In the genomic region with DNA sequence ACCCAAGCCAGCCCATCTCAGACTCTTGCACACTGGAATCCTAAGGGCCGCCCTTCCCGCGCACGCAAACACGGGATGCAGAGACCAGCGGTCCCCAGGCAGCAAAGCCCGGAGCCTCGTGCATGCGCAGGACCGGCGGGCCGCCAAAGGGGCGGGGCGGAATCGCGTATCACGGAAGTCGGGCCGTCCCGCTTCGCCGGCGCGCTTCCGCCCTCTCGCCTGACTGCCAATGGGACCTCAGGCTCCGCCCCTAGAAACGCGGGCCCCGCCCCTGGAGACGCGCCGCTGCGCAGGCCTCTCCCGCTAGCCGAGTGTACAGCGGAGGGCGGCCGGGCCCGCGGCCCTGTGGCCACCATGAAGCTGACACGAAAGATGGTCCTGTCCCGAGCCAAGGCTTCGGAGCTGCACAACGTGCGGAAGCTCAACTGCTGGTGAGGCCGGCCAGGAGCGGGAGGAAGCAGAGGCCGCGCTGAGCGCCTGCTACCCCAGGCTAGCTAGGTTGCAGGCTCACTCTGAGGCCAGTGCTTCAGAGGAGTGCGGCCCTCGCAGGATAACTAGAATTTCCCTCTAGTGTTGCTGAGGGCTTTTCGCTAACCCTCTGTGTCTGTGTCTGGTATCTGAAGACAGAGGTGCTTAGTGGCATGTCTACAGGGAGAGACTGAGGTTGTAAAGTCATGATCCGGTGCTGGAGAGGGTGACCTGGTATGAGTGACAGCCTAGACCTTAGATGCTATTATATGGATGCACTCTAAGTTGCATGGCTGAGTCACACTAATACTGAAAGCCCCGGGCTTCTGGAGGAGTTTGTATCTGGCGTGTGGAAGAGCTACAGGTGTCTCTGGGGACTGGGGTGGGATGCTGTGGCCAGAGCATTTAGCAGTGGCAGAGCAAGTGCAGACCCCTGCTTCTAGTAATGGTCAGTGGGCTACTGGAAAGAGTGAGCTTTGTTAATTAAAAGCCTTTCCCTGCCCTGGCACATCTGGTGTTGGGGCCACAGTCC, we compare ENCODE assay signal across 8 mouse cellular contexts. TPM values are rescaled to one million over a fixed set of nuclear protein-coding genes. Genes with fewer than 3 reads are reported as not detected.
DNase-seq lines count a peak whose midpoint lies in the region; ATAC-seq lines count a peak whose summit lies in the region.

A gene (plus strand): TSS at position 174 of the 1,000 bp plus-strand sequence.

- H3K9me3 ChIP-seq in hindbrain, embryonic 15.5 days = no peaks in the 10 kb centered on the region

- no peaks in the 10 kb centered on the region for H3K36me3 ChIP-seq in hindbrain, embryonic 15.5 days

- DNase-seq in T-cell, adult 2 months (ENCODE audit: low spot score) = peak; percentile 97
- DNase-seq in cerebellum, postnatal 36 days = peak; percentile 100
- peak; percentile 99 for DNase-seq in frontal cortex, postnatal 36 days (ENCODE audit: low spot score in 2 of 2)
- DNase-seq in left cerebral cortex, adult 11 months (ENCODE audit: low spot score) = peak; percentile 97
- peak; percentile 99 to 100 for DNase-seq in lung, postnatal 4 days
- peak; percentile 95 for DNase-seq in retina, postnatal 7 days (ENCODE audit: low read depth, low spot score)
- DNase-seq in urinary bladder, adult 2 months (ENCODE audit: low spot score) = peak; percentile 98

- peak within 1 kb of the TSS; percentile 84 for H3K27ac ChIP-seq in hindbrain, embryonic 15.5 days (replicated peaks)

- peak within 1 kb of the TSS; percentile 75 for H3K4me2 ChIP-seq in hindbrain, embryonic 15.5 days

- ATAC-seq in hindbrain, embryonic 15.5 days (ENCODE audit: low FRiP score, low read depth) = peak; percentile 98

- peaks cover 18% of the 10 kb centered on the region for H3K4me1 ChIP-seq in hindbrain, embryonic 15.5 days (replicated peaks)

- WGBS in hindbrain, embryonic 15.5 days = 1% methylated on average over 57 of the region's 57 CpGs

- H3K27me3 ChIP-seq in hindbrain, embryonic 15.5 days = no peaks in the 10 kb centered on the region

- H3K9ac ChIP-seq in hindbrain, embryonic 15.5 days = peak within 1 kb of the TSS; percentile 71

- peak within 1 kb of the TSS; percentile 62 for H3K4me3 ChIP-seq in hindbrain, embryonic 15.5 days

RNA-seq across cellular contexts. Expression of the gene that starts here (rescaled TPM):
- polyA plus RNA-seq in hindbrain, embryonic 15.5 days (2015; fragmentation: Nextera tagmentation; extraction: Ambion mirVana) = 46.8 and 54.5 TPM in 2 replicates
- polyA plus RNA-seq in urinary bladder, adult 2 months (2012; rRNA removed) = 26.9 and 27.3 TPM in 2 replicates

Comparison
In these comparisons a context has a peak if more than half of its experiments do, and no peak if none do; other contexts are left out.
1. Peak in every context shown above with its lines: DNase-seq, ATAC-seq, H3K4me3 ChIP-seq and H3K27ac ChIP-seq.